Mouse (Mus musculus) gastrocnemius, postnatal 10 days (tissue): Measurements from ENCODE around the gene Vps51. TPM values are rescaled to one million over a fixed set of nuclear protein-coding genes. Genes with fewer than 3 reads are reported as not detected.
"Not testable (repeated sequence)": the region's sequence is repeated elsewhere in the genome, so short reads cannot be mapped to it uniquely, and the experiment has no call there.

Experiments
- DNase-seq: peaks from one replicate; pipeline ENCODE4 v3.0.0; 2021; ENCODE audit warnings: mixed read lengths
- total RNA-seq, 2 experiments: library from RNA; stranded (reverse); gene quantifications; 2 replicates each; pipeline ENCODE4 v1.2.3; 2021

Gene Vps51
- total RNA-seq, 2 experiments from 2014 or later, result 23.1 to 29.4 TPM

- DNase-seq, result no peak
Measured at GRCm38 (mm10) chr19:6047154-6047898, 29.7 kb downstream of the Vps51 start.

GRCm38 (mm10) chr19:6046294-6047153 is 30.5 kb downstream of the Vps51 start, which contains the start of gene Syvn1:
TSS of gene Syvn1 (plus strand) at chr19:6046576.
- DNase-seq, result peak; percentile 87

- no peak for DNase-seq
Measured at GRCm38 (mm10) chr19:6045366-6046293, 31.4 kb downstream of the Vps51 start.

- not testable (repeated sequence) for DNase-seq
Measured at GRCm38 (mm10) chr19:6044102-6044501, 32.9 kb downstream of the Vps51 start.

- DNase-seq, result no peak
Measured at GRCm38 (mm10) chr19:6042293-6042692, 34.7 kb downstream of the Vps51 start.

- no peak for DNase-seq
Measured at GRCm38 (mm10) chr19:6040002-6040401, 37.0 kb downstream of the Vps51 start.

GRCm38 (mm10) chr19:6038326-6038725 is 38.7 kb downstream of the Vps51 start:
- no peak for DNase-seq

- no peak for DNase-seq
Measured at GRCm38 (mm10) chr19:6037695-6038094, 39.3 kb downstream of the Vps51 start.

GRCm38 (mm10) chr19:6035966-6036585 is 41.0 kb downstream of the Vps51 start:
- DNase-seq, result no peak

- no peak for DNase-seq
Measured at GRCm38 (mm10) chr19:6030520-6031280, 46.3 kb downstream of the Vps51 start.

GRCm38 (mm10) chr19:6029426-6029825 is 47.6 kb downstream of the Vps51 start:
- no peak for DNase-seq

GRCm38 (mm10) chr19:6028991-6029390 is 48.0 kb downstream of the Vps51 start:
- no peak for DNase-seq

- DNase-seq, result no peak
Measured at GRCm38 (mm10) chr19:6023930-6024329, 53.1 kb downstream of the Vps51 start.

- DNase-seq, result no peak
Measured at GRCm38 (mm10) chr19:6023059-6023458, 54.0 kb downstream of the Vps51 start.

GRCm38 (mm10) chr19:6020276-6020675 is 56.8 kb downstream of the Vps51 start:
- no peak for DNase-seq

GRCm38 (mm10) chr19:6018142-6019089 is 58.6 kb downstream of the Vps51 start:
- peak; percentile 89 for DNase-seq
